Mouse (Mus musculus) megakaryocyte-erythroid progenitor cell, adult 5-6 weeks (primary cell): ENCODE results near the gene Hist1h4d. TPM values are rescaled to one million over a fixed set of nuclear protein-coding genes. Genes with fewer than 3 reads are reported as not detected.
A peak's percentile ranks its signal among the peaks of the same experiment; 100 is the strongest.
"Not testable (repeated sequence)": the region's sequence is repeated elsewhere in the genome, so short reads cannot be mapped to it uniquely, and the experiment has no call there.

ENCODE experiments used
- ATAC-seq: replicated peaks from 2 replicates; pipeline ENCODE4 v1.8.0; 2016; ENCODE audit warnings: mild to moderate bottlenecking, inconsistent platforms; ENCODE audit not compliant: severe bottlenecking, poor library complexity, low FRiP score, low TSS enrichment
- total RNA-seq, 2 experiments: library from RNA; stranded (forward) in 1 of 2; stranded (reverse) in 1 of 2; fragments of 200-1000, 215-1000 nt in 1 of 2; fragments of >200 nt in 1 of 2; fragmentation: Nextera tagmentation in 1 of 2; gene quantifications; 2 replicates each; pipeline ENCODE4 v1.2.3; 2014 to 2017

Hist1h4d gene
- 470 and 507 TPM in 2 replicates for total RNA-seq (2014; fragmentation: Nextera tagmentation)
- 756 and 1,171 TPM in 2 replicates for total RNA-seq (2017)

GRCm38 (mm10) chr13:23581408-23582218, at the start of gene Hist1h4d:
Gene Hist1h4d, plus strand, starts transcription at chr13:23581598.
- ATAC-seq = peak; percentile 67

- ATAC-seq = no peak
These were observed 48.9 kb upstream of the Hist1h4d start for GRCm38 (mm10) chr13:23532262-23533075.

GRCm38 (mm10) chr13:23533560-23534367, 47.6 kb upstream of the Hist1h4d start, which contains the start of gene Hist1h2af:
Gene Hist1h2af, plus strand, starts transcription at chr13:23533906.
- ATAC-seq = peak; percentile 39

- ATAC-seq = peak; percentile 9; the same call in 1 of the 2 replicates
These were observed 46.8 kb upstream of the Hist1h4d start for GRCm38 (mm10) chr13:23534368-23535131.

GRCm38 (mm10) chr13:23535137-23536075, 46.0 kb upstream of the Hist1h4d start, which contains the start of gene Hist1h3g:
Gene Hist1h3g, plus strand, starts transcription at chr13:23535422.
- ATAC-seq = peak; percentile 74

- no peak for ATAC-seq
These were observed 45.1 kb upstream of the Hist1h4d start for GRCm38 (mm10) chr13:23536076-23536822.

GRCm38 (mm10) chr13:23537006-23537710, 44.2 kb upstream of the Hist1h4d start:
- no peak for ATAC-seq

- no peak for ATAC-seq
These were observed 43.1 kb upstream of the Hist1h4d start for GRCm38 (mm10) chr13:23538249-23538648.

GRCm38 (mm10) chr13:23539821-23540220, 41.6 kb upstream of the Hist1h4d start:
- ATAC-seq = not testable (repeated sequence)

- ATAC-seq = no peak
These were observed 39.9 kb upstream of the Hist1h4d start for GRCm38 (mm10) chr13:23541497-23541896.

GRCm38 (mm10) chr13:23542225-23542980, 39.0 kb upstream of the Hist1h4d start:
- not testable (repeated sequence) for ATAC-seq

GRCm38 (mm10) chr13:23542999-23543607, 38.3 kb upstream of the Hist1h4d start, which contains the start of gene Hist1h2bh:
Gene Hist1h2bh, minus strand, starts transcription at chr13:23543392.
- ATAC-seq = peak; percentile 89

- ATAC-seq = peak; percentile 79
These were observed 37.2 kb upstream of the Hist1h4d start, which contains the start of gene Hist1h3f for GRCm38 (mm10) chr13:23543965-23544786. Gene Hist1h3f, plus strand, starts transcription at chr13:23544052.

- ATAC-seq = peak; percentile 31
These were observed 36.6 kb upstream of the Hist1h4d start for GRCm38 (mm10) chr13:23544787-23545120.
